Mouse (Mus musculus): ENCODE measurements around the gene Cd101. TPM values are rescaled to one million over a fixed set of nuclear protein-coding genes. Genes with fewer than 3 reads are reported as not detected.

Gene Cd101
- polyA plus RNA-seq, 1 experiment from 2014 or later: not detected

DNA sequence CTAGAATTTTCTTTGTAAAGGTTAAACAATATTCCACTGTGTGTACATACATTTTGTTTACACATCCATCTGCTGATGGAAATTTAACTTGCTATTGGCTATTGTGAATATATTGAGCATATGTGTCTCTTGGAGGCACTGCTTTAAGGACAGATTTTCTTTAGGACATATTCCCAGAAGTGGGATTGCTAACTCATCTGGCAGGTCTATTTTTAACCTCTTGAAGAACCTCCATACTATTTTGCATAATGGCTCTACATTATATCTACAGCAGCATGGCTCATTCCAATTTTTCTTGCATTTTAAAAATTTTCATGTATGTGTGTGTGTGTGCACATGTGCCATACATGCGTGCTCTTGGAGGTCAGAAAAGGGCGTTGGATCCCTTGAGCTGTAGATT, 6.6 kb upstream of the Cd101 start:
- WGBS: 96% methylated on average over 2 of the region's 2 CpGs
- H3K9ac ChIP-seq (replicated peaks): no peak overlapping the region

GRCm38 (mm10) chr3:101034509-101034908, 5.2 kb upstream of the Cd101 start:
- no peak for ATAC-seq (ENCODE audit: low FRiP score, low read depth)
- 95% methylated on average over 9 of the region's 9 CpGs for WGBS
- no peak overlapping the region for H3K27ac ChIP-seq (replicated peaks)
- no peaks in the 10 kb centered on the region for H3K27me3 ChIP-seq
- H3K9me3 ChIP-seq: no peaks in the 10 kb centered on the region
- H3K36me3 ChIP-seq: no peaks in the 10 kb centered on the region
- H3K4me3 ChIP-seq: no peak overlapping the region
- no peak overlapping the region for H3K4me2 ChIP-seq (replicated peaks)
- no peak overlapping the region for H3K9ac ChIP-seq (replicated peaks)
- no peaks in the 10 kb centered on the region for H3K4me1 ChIP-seq

More for the DNA sequence above, 6.6 kb upstream of the Cd101 start:
- no peaks in the 10 kb centered on the region for H3K27me3 ChIP-seq
- H3K9me3 ChIP-seq: no peaks in the 10 kb centered on the region
- no peak for ATAC-seq (ENCODE audit: low FRiP score, low read depth)
- H3K27ac ChIP-seq (replicated peaks): no peak overlapping the region
- no peak overlapping the region for H3K4me3 ChIP-seq
- H3K4me2 ChIP-seq (replicated peaks): no peak overlapping the region
- H3K36me3 ChIP-seq: no peaks in the 10 kb centered on the region
- H3K4me1 ChIP-seq: no peaks in the 10 kb centered on the region

- H3K27me3 ChIP-seq: no peaks in the 10 kb centered on the region
- H3K9me3 ChIP-seq: no peaks in the 10 kb centered on the region
- no peak overlapping the region for H3K27ac ChIP-seq (replicated peaks)
- no peak overlapping the region for H3K4me2 ChIP-seq (replicated peaks)
- no peak overlapping the region for H3K9ac ChIP-seq (replicated peaks)
- ATAC-seq (ENCODE audit: low FRiP score, low read depth): no peak
- 86% methylated on average over 4 of the region's 4 CpGs for WGBS
- no peak overlapping the region for H3K4me3 ChIP-seq
- no peaks in the 10 kb centered on the region for H3K36me3 ChIP-seq
- H3K4me1 ChIP-seq: no peaks in the 10 kb centered on the region
Measured at GRCm38 (mm10) chr3:101033644-101034043, 4.3 kb upstream of the Cd101 start.

- no peak overlapping the region for H3K9ac ChIP-seq (replicated peaks)
- no peaks in the 10 kb centered on the region for H3K4me1 ChIP-seq
- no peaks in the 10 kb centered on the region for H3K9me3 ChIP-seq
- H3K36me3 ChIP-seq: no peaks in the 10 kb centered on the region
- no peaks in the 10 kb centered on the region for H3K27me3 ChIP-seq
- H3K4me2 ChIP-seq (replicated peaks): no peak overlapping the region
- 71% methylated on average over 7 of the region's 7 CpGs for WGBS
- no peak overlapping the region for H3K27ac ChIP-seq (replicated peaks)
- no peak for ATAC-seq (ENCODE audit: low FRiP score, low read depth)
- H3K4me3 ChIP-seq: no peak overlapping the region
Measured at GRCm38 (mm10) chr3:101031456-101032142, 2.2 kb upstream of the Cd101 start.

DNA sequence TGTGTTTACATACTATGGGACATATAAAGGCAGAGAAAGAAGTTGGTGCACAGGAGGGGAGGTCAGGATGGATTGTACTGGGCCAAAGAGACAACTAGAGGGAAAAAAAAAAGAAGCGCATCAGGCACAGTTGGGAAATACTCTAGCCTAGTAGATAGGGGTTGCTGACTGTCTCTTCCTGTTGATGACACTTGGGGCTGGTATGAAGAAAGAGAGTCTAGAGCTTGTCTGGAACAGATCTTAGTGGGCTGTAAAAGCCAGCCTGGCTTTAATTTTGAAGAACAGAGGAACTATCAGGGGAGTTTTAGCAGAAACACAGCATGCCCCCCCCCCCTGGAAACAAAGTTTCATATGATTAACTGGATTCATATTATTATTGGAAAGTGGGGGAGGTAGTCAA, 1.3 kb upstream of the Cd101 start:
- no peak for ATAC-seq (ENCODE audit: low FRiP score, low read depth)
- H3K9ac ChIP-seq (replicated peaks): no peak overlapping the region
- WGBS: 100% methylated on average over 1 of the region's 1 CpGs
- no peaks in the 10 kb centered on the region for H3K36me3 ChIP-seq
- H3K9me3 ChIP-seq: no peaks in the 10 kb centered on the region
- H3K4me3 ChIP-seq: no peak overlapping the region
- no peak overlapping the region for H3K4me2 ChIP-seq (replicated peaks)
- no peaks in the 10 kb centered on the region for H3K4me1 ChIP-seq
- no peaks in the 10 kb centered on the region for H3K27me3 ChIP-seq
- no peak overlapping the region for H3K27ac ChIP-seq (replicated peaks)

GRCm38 (mm10) chr3:101026741-101027140, 2.6 kb downstream of the Cd101 start:
- Histone ChIP-seq H3K9me3 (no peaks in the 10 kb centered on the region), H3K4me1 (no peaks in the 10 kb centered on the region), H3K4me3 (no peak overlapping the region), H3K27me3 (no peaks in the 10 kb centered on the region), H3K9ac (replicated peaks) (no peak overlapping the region), H3K27ac (replicated peaks) (no peak overlapping the region), H3K4me2 (replicated peaks) (no peak overlapping the region), H3K36me3 (no peaks in the 10 kb centered on the region)
- 74% methylated on average over 1 of the region's 1 CpGs for WGBS
- no peak for ATAC-seq (ENCODE audit: low FRiP score, low read depth)

- 87% methylated on average over 6 of the region's 6 CpGs for WGBS
- H3K4me1 ChIP-seq: no peaks in the 10 kb centered on the region
- H3K4me2 ChIP-seq (replicated peaks): no peak overlapping the region
- H3K9me3 ChIP-seq: no peaks in the 10 kb centered on the region
- no peak overlapping the region for H3K9ac ChIP-seq (replicated peaks)
- H3K27ac ChIP-seq (replicated peaks): no peak overlapping the region
- no peaks in the 10 kb centered on the region for H3K36me3 ChIP-seq
- H3K27me3 ChIP-seq: no peaks in the 10 kb centered on the region
- no peak for ATAC-seq (ENCODE audit: low FRiP score, low read depth)
- no peak overlapping the region for H3K4me3 ChIP-seq
Measured at GRCm38 (mm10) chr3:101022967-101023366, 6.4 kb downstream of the Cd101 start.

- Histone ChIP-seq H3K9ac (replicated peaks) (no peak overlapping the region), H3K27ac (replicated peaks) (no peak overlapping the region), H3K4me2 (replicated peaks) (no peak overlapping the region), H3K4me3 (no peak overlapping the region), H3K27me3 (no peaks in the 10 kb centered on the region), H3K36me3 (no peaks in the 10 kb centered on the region), H3K9me3 (no peaks in the 10 kb centered on the region), H3K4me1 (no peaks in the 10 kb centered on the region)
- 80% methylated on average over 8 of the region's 8 CpGs for WGBS
- no peak for ATAC-seq (ENCODE audit: low FRiP score, low read depth)
Measured at GRCm38 (mm10) chr3:101021481-101022051, 7.8 kb downstream of the Cd101 start.

DNA sequence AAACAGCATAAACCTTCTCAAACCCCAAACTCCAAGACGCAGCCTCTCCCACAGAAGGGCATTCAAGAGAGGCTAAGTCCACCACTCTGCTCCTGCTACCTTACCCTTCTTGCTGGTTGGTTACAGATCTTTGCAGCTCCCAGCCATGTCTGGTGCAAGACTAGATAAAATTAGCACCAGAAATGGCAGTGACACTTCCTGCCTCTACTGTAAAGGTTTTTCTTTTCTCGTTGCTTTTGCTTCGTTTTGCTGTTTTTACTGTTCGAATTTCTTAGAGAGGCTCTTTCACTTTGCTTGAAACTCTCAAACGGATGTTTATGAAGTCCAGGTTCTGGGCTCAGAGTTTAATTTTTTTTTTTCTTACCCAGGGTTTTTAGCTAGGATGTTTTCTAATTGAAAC, 8.3 kb downstream of the Cd101 start:
- 89% methylated on average over 5 of the region's 5 CpGs for WGBS

GRCm38 (mm10) chr3:101018494-101018893, 10.9 kb downstream of the Cd101 start:
- Histone ChIP-seq H3K9me3 (no peaks in the 10 kb centered on the region), H3K27ac (replicated peaks) (no peak overlapping the region), H3K4me3 (no peak overlapping the region), H3K9ac (replicated peaks) (no peak overlapping the region), H3K27me3 (no peaks in the 10 kb centered on the region), H3K4me2 (replicated peaks) (no peak overlapping the region), H3K4me1 (peaks cover 17% of the 10 kb centered on the region), H3K36me3 (no peaks in the 10 kb centered on the region)
- WGBS: 87% methylated on average over 6 of the region's 6 CpGs
- ATAC-seq (ENCODE audit: low FRiP score, low read depth): no peak

More for the DNA sequence above, 8.3 kb downstream of the Cd101 start:
- Histone ChIP-seq H3K9me3 (no peaks in the 10 kb centered on the region), H3K36me3 (no peaks in the 10 kb centered on the region), H3K4me2 (replicated peaks) (no peak overlapping the region), H3K27me3 (no peaks in the 10 kb centered on the region), H3K27ac (replicated peaks) (no peak overlapping the region), H3K4me3 (no peak overlapping the region), H3K4me1 (no peaks in the 10 kb centered on the region), H3K9ac (replicated peaks) (no peak overlapping the region)
- ATAC-seq (ENCODE audit: low FRiP score, low read depth): no peak

GRCm38 (mm10) chr3:101016050-101016449, 13.3 kb downstream of the Cd101 start:
- WGBS: 86% methylated on average over 7 of the region's 7 CpGs
- Histone ChIP-seq H3K27me3 (no peaks in the 10 kb centered on the region), H3K4me1 (peaks cover 22% of the 10 kb centered on the region), H3K9me3 (no peaks in the 10 kb centered on the region), H3K4me3 (no peak overlapping the region), H3K36me3 (no peaks in the 10 kb centered on the region), H3K9ac (replicated peaks) (no peak overlapping the region), H3K4me2 (replicated peaks) (no peak overlapping the region), H3K27ac (replicated peaks) (no peak overlapping the region)
- ATAC-seq (ENCODE audit: low FRiP score, low read depth): no peak

DNA sequence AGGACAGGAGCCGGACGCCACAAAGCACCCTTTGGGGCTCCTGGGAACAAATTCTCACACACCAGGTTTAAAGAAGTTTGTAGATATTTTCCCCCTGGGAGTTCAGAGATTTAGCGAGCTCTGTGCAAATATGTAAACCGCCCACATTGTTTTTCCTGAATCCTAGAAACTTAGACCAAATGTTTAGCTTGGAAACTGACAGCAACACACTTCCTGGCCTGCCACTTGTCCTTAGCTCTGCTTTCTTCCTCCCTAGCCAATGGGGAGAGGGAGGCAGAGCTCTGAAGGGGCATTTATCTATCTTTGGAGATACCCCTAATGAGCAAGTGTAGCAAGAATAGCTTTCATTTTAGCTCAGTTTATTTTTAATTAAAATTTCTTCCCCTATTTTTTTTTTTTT, 14.1 kb downstream of the Cd101 start:
- H3K36me3 ChIP-seq: no peaks in the 10 kb centered on the region
- H3K4me1 ChIP-seq: peaks cover 22% of the 10 kb centered on the region
- no peaks in the 10 kb centered on the region for H3K9me3 ChIP-seq
- no peak overlapping the region for H3K4me3 ChIP-seq
- H3K9ac ChIP-seq (replicated peaks): no peak overlapping the region
- 46% methylated on average over 4 of the region's 4 CpGs for WGBS
- no peak overlapping the region for H3K27ac ChIP-seq (replicated peaks)
- no peaks in the 10 kb centered on the region for H3K27me3 ChIP-seq
- no peak for ATAC-seq (ENCODE audit: low FRiP score, low read depth)
- no peak overlapping the region for H3K4me2 ChIP-seq (replicated peaks)

DNA sequence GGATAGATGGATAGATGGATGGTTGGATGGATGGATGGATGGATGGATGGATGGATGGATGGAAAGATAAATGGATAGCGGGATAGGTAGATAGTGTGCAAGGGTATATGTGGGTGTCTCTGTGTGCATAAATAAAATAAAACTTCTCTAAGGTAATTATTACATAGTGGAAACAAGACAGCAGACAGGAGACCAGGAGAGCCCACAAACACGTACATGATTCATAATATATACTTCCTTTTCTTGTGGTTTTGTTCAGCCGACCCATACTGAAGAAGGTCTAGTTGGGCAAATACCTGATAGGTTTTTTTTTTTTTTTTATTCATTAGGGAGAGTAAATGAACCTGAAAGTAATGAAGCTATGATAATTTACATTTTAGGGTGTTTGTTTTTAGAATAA, 15.8 kb downstream of the Cd101 start:
- 94% methylated on average over 3 of the region's 3 CpGs for WGBS
- Histone ChIP-seq H3K4me1 (peaks cover 22% of the 10 kb centered on the region), H3K9me3 (no peaks in the 10 kb centered on the region), H3K9ac (replicated peaks) (no peak overlapping the region), H3K27me3 (no peaks in the 10 kb centered on the region), H3K36me3 (no peaks in the 10 kb centered on the region), H3K4me2 (replicated peaks) (no peak overlapping the region), H3K27ac (replicated peaks) (no peak overlapping the region), H3K4me3 (no peak overlapping the region)
- no peak for ATAC-seq (ENCODE audit: low FRiP score, low read depth)
